Mouse (Mus musculus): ENCODE results near the gene Aak1. TPM values are rescaled to one million over a fixed set of nuclear protein-coding genes. Genes with fewer than 3 reads are reported as not detected.

Gene Aak1
- total and polyA plus RNA-seq, 2 experiments from 2014 or later, result 41.8 to 79.2 TPM

- no peaks in the 10 kb centered on the region for H3K36me3 ChIP-seq (ENCODE audit: insufficient read depth, low read length)
- DNase-seq (ENCODE audit: low spot score) (no peak), ATAC-seq (ENCODE audit: low FRiP score) (no peak)
- no peak overlapping the region for H3K4me2 ChIP-seq (ENCODE audit: low read depth, low read length, poor library complexity, severe bottlenecking)
- H3K4me3 ChIP-seq (ENCODE audit: low read depth, low read length), result no peak overlapping the region
- no peaks in the 10 kb centered on the region for H3K9me3 ChIP-seq (ENCODE audit: low read length)
- H3K27ac ChIP-seq (ENCODE audit: low read depth, low read length), result no peak overlapping the region
- WGBS, result 86% methylated on average over 3 of the region's 3 CpGs
- no peaks in the 10 kb centered on the region for H3K4me1 ChIP-seq (ENCODE audit: insufficient read depth, low read length)
- H3K27me3 ChIP-seq (ENCODE audit: insufficient read depth, low read length), result no peaks in the 10 kb centered on the region
- no peak for TF ChIP-seq CTCF (IDR thresholded peaks at IDR 0.05)
- H3K9ac ChIP-seq (replicated peaks; ENCODE audit: low read length, poor library complexity, severe bottlenecking), result no peak overlapping the region
Measured at GRCm38 (mm10) chr6:86900546-86900945, 51.2 kb downstream of the Aak1 start.

GRCm38 (mm10) chr6:86905500-86905899, 56.2 kb downstream of the Aak1 start:
- H3K4me2 ChIP-seq (ENCODE audit: low read depth, low read length, poor library complexity, severe bottlenecking), result no peak overlapping the region
- H3K36me3 ChIP-seq (ENCODE audit: insufficient read depth, low read length), result no peaks in the 10 kb centered on the region
- no peaks in the 10 kb centered on the region for H3K27me3 ChIP-seq (ENCODE audit: insufficient read depth, low read length)
- H3K4me3 ChIP-seq (ENCODE audit: low read depth, low read length), result no peak overlapping the region
- TF ChIP-seq CTCF (IDR thresholded peaks at IDR 0.05), result no peak
- ATAC-seq (ENCODE audit: low FRiP score) (no peak), DNase-seq (ENCODE audit: low spot score) (no peak)
- WGBS, result 82% methylated on average over 2 of the region's 2 CpGs
- no peak overlapping the region for H3K9ac ChIP-seq (replicated peaks; ENCODE audit: low read length, poor library complexity, severe bottlenecking)
- no peak overlapping the region for H3K27ac ChIP-seq (ENCODE audit: low read depth, low read length)
- H3K9me3 ChIP-seq (ENCODE audit: low read length), result no peaks in the 10 kb centered on the region
- H3K4me1 ChIP-seq (ENCODE audit: insufficient read depth, low read length), result no peaks in the 10 kb centered on the region

- Histone ChIP-seq H3K9ac (replicated peaks; ENCODE audit: low read length, poor library complexity, severe bottlenecking) (no peak overlapping the region), H3K4me1 (ENCODE audit: insufficient read depth, low read length) (no peaks in the 10 kb centered on the region), H3K27me3 (ENCODE audit: insufficient read depth, low read length) (no peaks in the 10 kb centered on the region), H3K36me3 (ENCODE audit: insufficient read depth, low read length) (no peaks in the 10 kb centered on the region), H3K9me3 (ENCODE audit: low read length) (no peaks in the 10 kb centered on the region), H3K4me3 (ENCODE audit: low read depth, low read length) (no peak overlapping the region), H3K27ac (ENCODE audit: low read depth, low read length) (no peak overlapping the region), H3K4me2 (ENCODE audit: low read depth, low read length, poor library complexity, severe bottlenecking) (no peak overlapping the region)
- no peak for TF ChIP-seq CTCF (IDR thresholded peaks at IDR 0.05)
- DNase-seq (ENCODE audit: low spot score) (no peak), ATAC-seq (ENCODE audit: low FRiP score) (no peak)
- WGBS, result 97% methylated on average over 2 of the region's 2 CpGs
Measured at GRCm38 (mm10) chr6:86907191-86907590, 57.9 kb downstream of the Aak1 start.

- H3K4me3 ChIP-seq (ENCODE audit: low read depth, low read length), result no peak overlapping the region
- no peaks in the 10 kb centered on the region for H3K27me3 ChIP-seq (ENCODE audit: insufficient read depth, low read length)
- H3K4me1 ChIP-seq (ENCODE audit: insufficient read depth, low read length), result no peaks in the 10 kb centered on the region
- WGBS, result 75% methylated on average over 5 of the region's 5 CpGs
- H3K36me3 ChIP-seq (ENCODE audit: insufficient read depth, low read length), result no peaks in the 10 kb centered on the region
- no peak for TF ChIP-seq CTCF (IDR thresholded peaks at IDR 0.05)
- no peak overlapping the region for H3K27ac ChIP-seq (ENCODE audit: low read depth, low read length)
- no peak for DNase-seq (ENCODE audit: low spot score)
- H3K9me3 ChIP-seq (ENCODE audit: low read length), result no peaks in the 10 kb centered on the region
- no peak overlapping the region for H3K9ac ChIP-seq (replicated peaks; ENCODE audit: low read length, poor library complexity, severe bottlenecking)
- no peak overlapping the region for H3K4me2 ChIP-seq (ENCODE audit: low read depth, low read length, poor library complexity, severe bottlenecking)
- no peak for ATAC-seq (ENCODE audit: low FRiP score)
Measured at GRCm38 (mm10) chr6:86908561-86909150, 59.3 kb downstream of the Aak1 start.

GRCm38 (mm10) chr6:86909881-86910280, 60.6 kb downstream of the Aak1 start:
- DNase-seq (ENCODE audit: low spot score), result no peak
- ATAC-seq (ENCODE audit: low FRiP score), result no peak
- Histone ChIP-seq H3K27me3 (ENCODE audit: insufficient read depth, low read length) (no peaks in the 10 kb centered on the region), H3K4me2 (ENCODE audit: low read depth, low read length, poor library complexity, severe bottlenecking) (no peak overlapping the region), H3K4me1 (ENCODE audit: insufficient read depth, low read length) (no peaks in the 10 kb centered on the region), H3K9ac (replicated peaks; ENCODE audit: low read length, poor library complexity, severe bottlenecking) (no peak overlapping the region), H3K9me3 (ENCODE audit: low read length) (no peaks in the 10 kb centered on the region), H3K36me3 (ENCODE audit: insufficient read depth, low read length) (no peaks in the 10 kb centered on the region), H3K27ac (ENCODE audit: low read depth, low read length) (no peak overlapping the region), H3K4me3 (ENCODE audit: low read depth, low read length) (no peak overlapping the region)
- no peak for TF ChIP-seq CTCF (IDR thresholded peaks at IDR 0.05)
- 78% methylated on average over 7 of the region's 7 CpGs for WGBS

- Histone ChIP-seq H3K36me3 (ENCODE audit: insufficient read depth, low read length) (no peaks in the 10 kb centered on the region), H3K27me3 (ENCODE audit: insufficient read depth, low read length) (no peaks in the 10 kb centered on the region), H3K27ac (ENCODE audit: low read depth, low read length) (no peak overlapping the region), H3K4me1 (ENCODE audit: insufficient read depth, low read length) (no peaks in the 10 kb centered on the region), H3K9me3 (ENCODE audit: low read length) (no peaks in the 10 kb centered on the region), H3K9ac (replicated peaks; ENCODE audit: low read length, poor library complexity, severe bottlenecking) (no peak overlapping the region), H3K4me2 (ENCODE audit: low read depth, low read length, poor library complexity, severe bottlenecking) (no peak overlapping the region), H3K4me3 (ENCODE audit: low read depth, low read length) (no peak overlapping the region)
- DNase-seq (ENCODE audit: low spot score) (no peak), ATAC-seq (ENCODE audit: low FRiP score) (no peak)
- TF ChIP-seq CTCF (IDR thresholded peaks at IDR 0.05), result no peak
- 82% methylated on average over 5 of the region's 5 CpGs for WGBS
Measured at GRCm38 (mm10) chr6:86916157-86916820, 67.0 kb downstream of the Aak1 start.
